Mouse (Mus musculus): ENCODE results near the gene Dock1. TPM values are rescaled to one million over a fixed set of nuclear protein-coding genes. Genes with fewer than 3 reads are reported as not detected.

The Dock1 gene
- polyA plus RNA-seq, 1 experiment, result 2.1 TPM

DNA sequence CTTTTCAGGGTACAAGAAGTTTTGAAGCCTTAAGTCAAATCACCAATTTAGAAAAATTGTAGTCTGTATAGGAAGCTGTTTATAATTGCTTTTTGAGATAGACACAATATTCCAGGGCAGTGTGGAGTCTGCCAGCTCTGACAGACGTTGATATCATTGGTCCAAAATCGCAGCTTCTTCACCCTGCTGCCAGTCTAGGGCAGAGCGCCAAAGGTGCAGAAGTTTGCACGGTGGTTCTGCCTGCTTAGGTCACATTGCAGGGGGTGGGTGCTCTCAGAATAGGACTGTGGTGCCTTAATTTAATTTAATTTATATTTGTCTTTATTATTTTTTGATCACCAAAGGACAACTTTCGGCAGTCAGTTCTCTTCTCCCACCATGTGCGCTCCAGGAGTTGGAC is 288.6 kb downstream of the Dock1 start:
- H3K4me1 ChIP-seq (ENCODE audit: control insufficient read depth, insufficient read depth, insufficient read length), result no peaks in the 10 kb centered on the region
- H3K36me3 ChIP-seq (ENCODE audit: control insufficient read depth, insufficient read depth, low read length), result no peaks in the 10 kb centered on the region
- H3K4me3 ChIP-seq (ENCODE audit: extremely low read depth, insufficient read depth, insufficient read length), result no peak overlapping the region
- H3K27me3 ChIP-seq (ENCODE audit: control insufficient read depth, insufficient read depth, low read length), result no peaks in the 10 kb centered on the region
- DNase-seq (ENCODE audit: low read depth in 1 of 2, low spot score in 2 of 2), result no peak
- no peak for TF ChIP-seq CTCF (IDR thresholded peaks at IDR 0.05; ENCODE audit: extremely low read depth, insufficient read depth, insufficient read length, insufficient replicate concordance)
- no peak for TF ChIP-seq POLR2A (IDR thresholded peaks at IDR 0.05; ENCODE audit: low read depth, low read length)
- H3K27ac ChIP-seq (ENCODE audit: insufficient read depth, low read length), result no peak overlapping the region
- 85% methylated on average over 6 of the region's 6 CpGs for WGBS

GRCm38 (mm10) chr7:134960871-134961270 is 290.4 kb downstream of the Dock1 start:
- Histone ChIP-seq H3K4me1 (ENCODE audit: control insufficient read depth, insufficient read depth, insufficient read length) (no peaks in the 10 kb centered on the region), H3K27me3 (ENCODE audit: control insufficient read depth, insufficient read depth, low read length) (no peaks in the 10 kb centered on the region), H3K27ac (ENCODE audit: insufficient read depth, low read length) (no peak overlapping the region), H3K4me3 (ENCODE audit: extremely low read depth, insufficient read depth, insufficient read length) (no peak overlapping the region), H3K36me3 (ENCODE audit: control insufficient read depth, insufficient read depth, low read length) (no peaks in the 10 kb centered on the region)
- 75% methylated on average over 4 of the region's 4 CpGs for WGBS
- TF ChIP-seq POLR2A (IDR thresholded peaks at IDR 0.05; ENCODE audit: low read depth, low read length) (no peak), CTCF (IDR thresholded peaks at IDR 0.05; ENCODE audit: extremely low read depth, insufficient read depth, insufficient read length, insufficient replicate concordance) (no peak)
- DNase-seq (ENCODE audit: low read depth in 1 of 2, low spot score in 2 of 2), result no peak

DNA sequence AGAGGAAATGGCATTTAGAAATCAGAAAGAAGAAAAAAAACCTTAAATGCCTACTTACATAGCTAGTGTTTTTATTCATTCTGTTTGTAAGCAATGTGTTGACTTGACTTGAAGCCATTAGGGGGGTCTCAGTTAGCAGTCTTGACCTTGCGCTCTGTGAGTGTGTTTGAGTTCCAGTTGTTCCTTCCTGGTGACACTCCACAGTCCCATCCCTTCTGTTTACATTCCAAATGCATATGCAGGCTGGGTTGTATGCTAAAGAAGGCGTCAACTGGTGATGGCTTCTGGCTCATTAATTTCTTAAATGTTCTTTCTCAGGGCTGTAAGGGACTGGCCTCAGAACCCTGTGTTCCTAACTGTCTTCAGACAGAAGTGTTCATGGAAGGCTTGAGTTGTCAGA is 291.2 kb downstream of the Dock1 start:
- no peaks in the 10 kb centered on the region for H3K4me1 ChIP-seq (ENCODE audit: control insufficient read depth, insufficient read depth, insufficient read length)
- H3K27me3 ChIP-seq (ENCODE audit: control insufficient read depth, insufficient read depth, low read length), result no peaks in the 10 kb centered on the region
- WGBS, result 93% methylated on average over 2 of the region's 2 CpGs
- H3K4me3 ChIP-seq (ENCODE audit: extremely low read depth, insufficient read depth, insufficient read length), result no peak overlapping the region
- TF ChIP-seq CTCF (IDR thresholded peaks at IDR 0.05; ENCODE audit: extremely low read depth, insufficient read depth, insufficient read length, insufficient replicate concordance) (no peak), POLR2A (IDR thresholded peaks at IDR 0.05; ENCODE audit: low read depth, low read length) (no peak)
- no peaks in the 10 kb centered on the region for H3K36me3 ChIP-seq (ENCODE audit: control insufficient read depth, insufficient read depth, low read length)
- DNase-seq (ENCODE audit: low read depth in 1 of 2, low spot score in 2 of 2), result no peak
- H3K27ac ChIP-seq (ENCODE audit: insufficient read depth, low read length), result no peak overlapping the region

- H3K4me1 ChIP-seq (ENCODE audit: control insufficient read depth, insufficient read depth, insufficient read length), result no peaks in the 10 kb centered on the region
- no peaks in the 10 kb centered on the region for H3K27me3 ChIP-seq (ENCODE audit: control insufficient read depth, insufficient read depth, low read length)
- 85% methylated on average over 3 of the region's 3 CpGs for WGBS
- no peak overlapping the region for H3K4me3 ChIP-seq (ENCODE audit: extremely low read depth, insufficient read depth, insufficient read length)
- no peak for DNase-seq (ENCODE audit: low read depth in 1 of 2, low spot score in 2 of 2)
- H3K36me3 ChIP-seq (ENCODE audit: control insufficient read depth, insufficient read depth, low read length), result no peaks in the 10 kb centered on the region
- no peak overlapping the region for H3K27ac ChIP-seq (ENCODE audit: insufficient read depth, low read length)
- no peak for TF ChIP-seq POLR2A (IDR thresholded peaks at IDR 0.05; ENCODE audit: low read depth, low read length)
- no peak for TF ChIP-seq CTCF (IDR thresholded peaks at IDR 0.05; ENCODE audit: extremely low read depth, insufficient read depth, insufficient read length, insufficient replicate concordance)
These were observed 319.8 kb downstream of the Dock1 start for GRCm38 (mm10) chr7:134990244-134990643.

GRCm38 (mm10) chr7:134990911-134991310 is 320.5 kb downstream of the Dock1 start:
- WGBS, result 88% methylated on average over 2 of the region's 2 CpGs
- TF ChIP-seq CTCF (IDR thresholded peaks at IDR 0.05; ENCODE audit: extremely low read depth, insufficient read depth, insufficient read length, insufficient replicate concordance) (no peak), POLR2A (IDR thresholded peaks at IDR 0.05; ENCODE audit: low read depth, low read length) (no peak)
- no peaks in the 10 kb centered on the region for H3K4me1 ChIP-seq (ENCODE audit: control insufficient read depth, insufficient read depth, insufficient read length)
- no peak overlapping the region for H3K4me3 ChIP-seq (ENCODE audit: extremely low read depth, insufficient read depth, insufficient read length)
- DNase-seq (ENCODE audit: low read depth in 1 of 2, low spot score in 2 of 2), result no peak
- H3K27ac ChIP-seq (ENCODE audit: insufficient read depth, low read length), result no peak overlapping the region
- H3K27me3 ChIP-seq (ENCODE audit: control insufficient read depth, insufficient read depth, low read length), result no peaks in the 10 kb centered on the region
- no peaks in the 10 kb centered on the region for H3K36me3 ChIP-seq (ENCODE audit: control insufficient read depth, insufficient read depth, low read length)

DNA sequence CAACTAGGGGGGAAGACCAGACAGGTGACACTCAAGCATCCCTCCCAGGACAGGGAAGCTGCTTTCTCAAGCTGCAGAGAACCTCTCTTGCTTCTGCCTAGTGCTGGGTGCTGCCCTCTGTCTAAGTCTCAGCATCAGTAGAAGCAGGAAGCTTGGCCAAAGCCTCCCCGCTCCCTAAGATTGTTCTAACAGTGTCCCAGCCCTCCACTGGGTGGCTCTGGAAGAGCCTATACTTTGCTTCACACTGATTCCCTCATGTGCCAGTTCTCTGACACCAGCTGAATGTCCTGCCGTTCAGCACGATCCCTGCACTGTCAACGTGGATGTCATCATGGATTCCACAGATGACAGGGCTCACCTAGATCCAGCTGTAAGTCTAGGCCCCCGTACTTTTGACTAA is 324.5 kb downstream of the Dock1 start:
- Histone ChIP-seq H3K36me3 (ENCODE audit: control insufficient read depth, insufficient read depth, low read length) (no peaks in the 10 kb centered on the region), H3K27me3 (ENCODE audit: control insufficient read depth, insufficient read depth, low read length) (no peaks in the 10 kb centered on the region), H3K4me1 (ENCODE audit: control insufficient read depth, insufficient read depth, insufficient read length) (no peaks in the 10 kb centered on the region), H3K4me3 (ENCODE audit: extremely low read depth, insufficient read depth, insufficient read length) (no peak overlapping the region), H3K27ac (ENCODE audit: insufficient read depth, low read length) (no peak overlapping the region)
- no peak for TF ChIP-seq POLR2A (IDR thresholded peaks at IDR 0.05; ENCODE audit: low read depth, low read length)
- no peak for TF ChIP-seq CTCF (IDR thresholded peaks at IDR 0.05; ENCODE audit: extremely low read depth, insufficient read depth, insufficient read length, insufficient replicate concordance)
- no peak for DNase-seq (ENCODE audit: low read depth in 1 of 2, low spot score in 2 of 2)
- WGBS, result 90% methylated on average over 5 of the region's 5 CpGs

GRCm38 (mm10) chr7:135002216-135002615 is 331.8 kb downstream of the Dock1 start:
- TF ChIP-seq POLR2A (IDR thresholded peaks at IDR 0.05; ENCODE audit: low read depth, low read length) (no peak), CTCF (IDR thresholded peaks at IDR 0.05; ENCODE audit: extremely low read depth, insufficient read depth, insufficient read length, insufficient replicate concordance) (no peak)
- Histone ChIP-seq H3K4me3 (ENCODE audit: extremely low read depth, insufficient read depth, insufficient read length) (no peak overlapping the region), H3K4me1 (ENCODE audit: control insufficient read depth, insufficient read depth, insufficient read length) (no peaks in the 10 kb centered on the region), H3K27me3 (ENCODE audit: control insufficient read depth, insufficient read depth, low read length) (no peaks in the 10 kb centered on the region), H3K36me3 (ENCODE audit: control insufficient read depth, insufficient read depth, low read length) (no peaks in the 10 kb centered on the region), H3K27ac (ENCODE audit: insufficient read depth, low read length) (no peak overlapping the region)
- no peak for DNase-seq (ENCODE audit: low read depth in 1 of 2, low spot score in 2 of 2)
- WGBS, result 71% methylated on average over 1 of the region's 1 CpGs

All from spleen, adult 2 months (tissue).